Mouse (Mus musculus): ENCODE measurements around the gene Rabep1. TPM values are rescaled to one million over a fixed set of nuclear protein-coding genes. Genes with fewer than 3 reads are reported as not detected.

Gene Rabep1
- polyA plus RNA-seq, 1 experiment from 2014 or later: 44.2 TPM

Other genes starting within 250 kb of the Rabep1 start
- not detected in 2 replicates for gene 4930544D05Rik, start 228.9 kb upstream of the Rabep1 start, polyA plus RNA-seq (2014; fragmentation: Nextera tagmentation; extraction: Ambion mirVana)
- gene Chrne, start 225.6 kb upstream of the Rabep1 start, polyA plus RNA-seq (2014; fragmentation: Nextera tagmentation; extraction: Ambion mirVana): not detected in 2 replicates
- 0.61 and 0.81 TPM in 2 replicates for gene Gp1ba, start 205.7 kb upstream of the Rabep1 start, polyA plus RNA-seq (2014; fragmentation: Nextera tagmentation; extraction: Ambion mirVana)
- 87.0 and 87.9 TPM in 2 replicates for gene Rnf167, start 197.5 kb upstream of the Rabep1 start, polyA plus RNA-seq (2014; fragmentation: Nextera tagmentation; extraction: Ambion mirVana)
- gene Slc25a11, start 197.3 kb upstream of the Rabep1 start, polyA plus RNA-seq (2014; fragmentation: Nextera tagmentation; extraction: Ambion mirVana): 134 and 142 TPM in 2 replicates
- gene Pfn1, start 190.1 kb upstream of the Rabep1 start, polyA plus RNA-seq (2014; fragmentation: Nextera tagmentation; extraction: Ambion mirVana): 1,303 and 1,326 TPM in 2 replicates
- gene Eno3, start 187.6 kb upstream of the Rabep1 start, polyA plus RNA-seq (2014; fragmentation: Nextera tagmentation; extraction: Ambion mirVana): 13.8 and 14.3 TPM in 2 replicates
- gene Spag7, start 175.4 kb upstream of the Rabep1 start, polyA plus RNA-seq (2014; fragmentation: Nextera tagmentation; extraction: Ambion mirVana): 138 and 139 TPM in 2 replicates
- 6.6 and 6.7 TPM in 2 replicates for gene Camta2, start 156.7 kb upstream of the Rabep1 start, polyA plus RNA-seq (2014; fragmentation: Nextera tagmentation; extraction: Ambion mirVana)
- gene Inca1, start 144.6 kb upstream of the Rabep1 start, polyA plus RNA-seq (2014; fragmentation: Nextera tagmentation; extraction: Ambion mirVana): 1.3 TPM in 2 replicates
- gene Kif1c, start 144.2 kb upstream of the Rabep1 start, polyA plus RNA-seq (2014; fragmentation: Nextera tagmentation; extraction: Ambion mirVana): 6.1 and 7.1 TPM in 2 replicates
- gene Zfp3, start 80.6 kb upstream of the Rabep1 start, polyA plus RNA-seq (2014; fragmentation: Nextera tagmentation; extraction: Ambion mirVana): 10.2 and 11.0 TPM in 2 replicates
- not detected in 2 replicates for gene Scimp, start 32.2 kb upstream of the Rabep1 start, polyA plus RNA-seq (2014; fragmentation: Nextera tagmentation; extraction: Ambion mirVana)
- 180 and 183 TPM in 2 replicates for gene Nup88, start 125.2 kb downstream of the Rabep1 start, polyA plus RNA-seq (2014; fragmentation: Nextera tagmentation; extraction: Ambion mirVana)
- 74.3 and 81.7 TPM in 2 replicates for gene Rpain, start 125.4 kb downstream of the Rabep1 start, polyA plus RNA-seq (2014; fragmentation: Nextera tagmentation; extraction: Ambion mirVana)
- gene C1qbp, start 138.2 kb downstream of the Rabep1 start, polyA plus RNA-seq (2014; fragmentation: Nextera tagmentation; extraction: Ambion mirVana): 246 and 255 TPM in 2 replicates
- gene Dhx33, start 159.7 kb downstream of the Rabep1 start, polyA plus RNA-seq (2014; fragmentation: Nextera tagmentation; extraction: Ambion mirVana): 15.9 and 16.5 TPM in 2 replicates
- gene Mis12, start 174.8 kb downstream of the Rabep1 start, polyA plus RNA-seq (2014; fragmentation: Nextera tagmentation; extraction: Ambion mirVana): 56.8 and 57.5 TPM in 2 replicates
- gene Derl2, start 175.1 kb downstream of the Rabep1 start, polyA plus RNA-seq (2014; fragmentation: Nextera tagmentation; extraction: Ambion mirVana): 42.0 and 45.3 TPM in 2 replicates
- gene 6330403K07Rik, start 188.7 kb downstream of the Rabep1 start, polyA plus RNA-seq (2014; fragmentation: Nextera tagmentation; extraction: Ambion mirVana): 114 TPM in 2 replicates

Data from midbrain, embryonic 11.5 days (tissue).